Comparison of ENCODE assay signal across 9 mouse cellular contexts in the genomic region with DNA sequence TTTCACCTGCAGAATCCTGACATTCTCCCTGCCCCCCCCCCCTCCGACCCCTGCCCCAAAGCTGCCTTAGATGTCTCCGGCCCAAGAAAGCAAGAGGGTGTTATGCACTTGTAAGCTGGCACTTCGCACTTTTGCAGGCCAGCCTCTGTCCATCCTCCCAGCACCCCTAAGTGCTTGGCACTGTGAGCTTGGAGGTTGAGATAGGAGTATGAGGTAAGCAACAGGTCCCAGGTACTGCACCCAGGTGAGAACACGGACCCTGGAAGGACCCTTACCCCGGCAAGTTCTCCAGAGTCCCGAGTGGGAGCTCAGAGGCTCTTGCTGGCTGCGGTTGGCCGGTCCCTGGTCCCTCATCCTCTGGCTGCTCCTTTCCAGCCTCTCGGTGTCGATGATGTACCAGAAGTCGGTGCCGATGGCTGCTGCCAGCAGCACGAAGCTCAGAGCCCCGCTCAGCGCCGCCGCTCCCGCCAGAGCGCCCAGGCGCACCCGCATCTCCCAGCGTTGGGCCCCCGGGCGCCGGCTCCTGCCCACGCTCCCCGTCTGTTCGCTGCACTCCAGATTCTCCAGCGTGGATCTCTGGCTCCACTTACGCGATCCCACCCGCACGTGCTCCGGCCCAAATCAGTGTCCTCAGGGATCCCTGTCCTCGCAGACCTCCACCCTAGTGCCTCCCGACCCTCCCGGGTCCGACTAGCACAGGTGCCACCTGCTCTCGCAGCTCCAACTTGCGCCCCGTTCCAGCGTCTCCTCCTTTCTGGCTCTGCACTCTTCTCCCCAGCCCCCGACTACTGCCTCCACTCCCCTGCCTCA. TPM values are rescaled to one million over a fixed set of nuclear protein-coding genes. Genes with fewer than 3 reads are reported as not detected.
DNase-seq lines count a peak whose midpoint lies in the region; ATAC-seq lines count a peak whose summit lies in the region.
"Had no signal": no experiment of that assay in that cellular context is flagged by ENCODE, and none has a peak within 500 bp of the region (broad histone marks: within the 10 kb centered on the region; RNA-seq: fewer than 3 reads in every experiment).

No protein-coding gene starts in this region.

- peak; percentile 14 for DNase-seq in adrenal gland, postnatal 10 days
- no peak for DNase-seq in adrenal gland, adult 8-10 months
- peak; percentile 8 for DNase-seq in ovary, postnatal 36 days (ENCODE audit: low spot score)
- no peak for DNase-seq in ovary, postnatal 10 days (ENCODE audit: low spot score)
- DNase-seq in left cerebral cortex, adult 18-20 months (ENCODE audit: low spot score in 2 of 2) = peak; percentile 70 to 84
- DNase-seq in embryo, embryonic 9.5 days (ENCODE audit: extremely low spot score) = no peak
- no peak for DNase-seq in gastrocnemius, postnatal 10 days

- H3K4me1 ChIP-seq in neural tube, embryonic 14.5 days (ENCODE audit: control insufficient read depth, insufficient read depth, low read length) = peaks cover 6% of the 10 kb centered on the region; the same call in 1 of the 2 replicates
- H3K4me1 ChIP-seq: liver, embryonic 15.5 days had no signal

- H3K4me3 ChIP-seq in neural tube, embryonic 14.5 days (ENCODE audit: low read depth, low read length) = peak overlapping the region; percentile 29
- H3K4me3 ChIP-seq: liver, embryonic 15.5 days had no signal

- no peaks in the 10 kb centered on the region for H3K9me3 ChIP-seq in neural tube, embryonic 14.5 days (ENCODE audit: control insufficient read depth, low read length)
- H3K9me3 ChIP-seq: liver, embryonic 15.5 days had no signal

- peak overlapping the region; percentile 66 for H3K4me2 ChIP-seq in neural tube, embryonic 14.5 days (ENCODE audit: low read depth, low read length)
- H3K4me2 ChIP-seq: liver, embryonic 15.5 days had no signal

- H3K36me3 ChIP-seq in neural tube, embryonic 14.5 days (ENCODE audit: control insufficient read depth, insufficient read depth, low read length) = no peaks in the 10 kb centered on the region
- H3K36me3 ChIP-seq: liver, embryonic 15.5 days had no signal

- H3K27me3 ChIP-seq in neural tube, embryonic 14.5 days (ENCODE audit: control insufficient read depth, insufficient read depth, low read length) = peaks cover 22% of the 10 kb centered on the region

- ATAC-seq in neural tube, embryonic 14.5 days (ENCODE audit: low read depth) = no peak

- peak overlapping the region; percentile 41; the same call in 1 of the 2 replicates for H3K9ac ChIP-seq in neural tube, embryonic 14.5 days (replicated peaks; ENCODE audit: low read depth, low read length)
- H3K9ac ChIP-seq: liver, embryonic 15.5 days had no signal

- no peak overlapping the region for H3K27ac ChIP-seq in neural tube, embryonic 14.5 days (ENCODE audit: low read depth, low read length)
- H3K27ac ChIP-seq: liver, embryonic 15.5 days had no signal

- 4% methylated on average over 39 of the region's 43 CpGs for WGBS in neural tube, embryonic 14.5 days

RNA-seq across cellular contexts. Expression of gene Tmem114, which starts 0.6 kb away (rescaled TPM):
- not detected for total RNA-seq in adrenal gland, postnatal 10 days (2021)
- total RNA-seq in adrenal gland, adult 8-10 months (2022) = not detected
- 1 to 10 TPM; 1.2 to 1.6 TPM for total RNA-seq in left cerebral cortex, adult 18-20 months (2021)
- 0.19 and 0.28 TPM in 2 replicates for polyA plus RNA-seq in neural tube, embryonic 14.5 days (2014; fragmentation: Nextera tagmentation; extraction: Ambion mirVana)
- not detected for total RNA-seq in gastrocnemius, postnatal 10 days (2021)
- polyA plus RNA-seq: liver, embryonic 15.5 days had no signal

RNA-seq across cellular contexts. Expression of gene Mettl22, which starts 46.2 kb away (rescaled TPM):
- total RNA-seq in adrenal gland, postnatal 10 days (2021) = 10 to 100 TPM; 16.4 to 33.0 TPM
- 10 to 100 TPM; 16.4 to 22.2 (median 19.1) TPM for total RNA-seq in adrenal gland, adult 8-10 months (2022)
- total RNA-seq in left cerebral cortex, adult 18-20 months (2021) = 10 to 100 TPM; 21.7 to 24.0 TPM
- 48.4 and 63.4 TPM in 2 replicates for polyA plus RNA-seq in neural tube, embryonic 14.5 days (2014; fragmentation: Nextera tagmentation; extraction: Ambion mirVana)
- 10 to 100 TPM; 56.5 to 69.3 TPM for total RNA-seq in gastrocnemius, postnatal 10 days (2021)

Comparison
In these comparisons a context has a peak if more than half of its experiments do, and no peak if none do; other contexts are left out.
1. DNase-seq: peak in adrenal gland, postnatal 10 days (single experiment), ovary, postnatal 36 days (single experiment) and left cerebral cortex, adult 18-20 months (2 of 2); none in adrenal gland, adult 8-10 months (single experiment), ovary, postnatal 10 days (single experiment), embryo, embryonic 9.5 days (single experiment) and gastrocnemius, postnatal 10 days (single experiment).